Comparison of ENCODE assay signal across 8 mouse cellular contexts in the genomic region with DNA sequence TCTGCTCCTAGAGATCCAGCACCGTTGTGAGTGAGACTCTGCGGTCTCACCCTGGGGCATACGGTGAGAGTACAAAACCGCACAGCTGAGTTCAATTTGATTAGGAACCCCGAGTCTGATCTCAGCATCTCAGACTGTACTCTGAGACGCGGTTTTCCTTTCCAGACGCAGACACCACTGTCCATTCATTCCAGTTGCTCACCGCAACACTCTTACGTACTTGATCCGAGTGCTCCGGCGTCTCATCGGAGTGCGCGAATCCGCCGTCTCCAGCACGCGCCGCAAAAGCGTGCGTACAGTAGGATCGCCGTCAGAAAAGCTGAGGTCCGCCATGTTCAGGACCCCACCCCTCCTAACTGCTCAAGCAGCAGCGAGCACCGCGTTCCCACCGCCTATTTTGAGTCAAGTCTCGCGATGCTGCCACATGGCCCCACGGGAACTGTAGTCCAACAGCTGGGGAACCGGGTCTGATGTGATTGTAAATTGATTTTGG. TPM values are rescaled to one million over a fixed set of nuclear protein-coding genes. Genes with fewer than 3 reads are reported as not detected.
DNase-seq lines count a peak whose midpoint lies in the region; ATAC-seq and TF ChIP-seq lines count a peak whose summit lies in the region.

No protein-coding gene starts in this region.

- TF ChIP-seq POLR2A in embryonic fibroblast, embryonic 13.5 days (IDR thresholded peaks at IDR 0.05; ENCODE audit: low read depth, low read length) = peak; percentile 99

- peaks cover 7% of the 10 kb centered on the region; the same call in 1 of the 2 replicates for H3K4me1 ChIP-seq in embryonic fibroblast, embryonic 13.5 days (ENCODE audit: control insufficient read depth, insufficient read depth, low read length)
- H3K4me1 ChIP-seq in heart, embryonic 10.5 days = peaks cover 27% of the 10 kb centered on the region
- peaks cover 12% of the 10 kb centered on the region; the same call in 1 of the 2 replicates for H3K4me1 ChIP-seq in kidney, embryonic 14.5 days (ENCODE audit: control insufficient read depth, insufficient read depth, low read length)

- DNase-seq in CD4-positive helper T cell, adult 2 months (ENCODE audit: low read depth, low spot score) = peak; percentile 91
- peak; percentile 95 for DNase-seq in brain, adult 2 months (ENCODE audit: low read depth, low spot score)
- DNase-seq in heart, embryonic 10.5 days (ENCODE audit: low spot score) = peak; percentile 96
- DNase-seq in liver = peak; percentile 92
- peak; percentile 40 to 72 for DNase-seq in monocyte, adult 2 months (ENCODE audit: low read depth in 1 of 2, low spot score in 2 of 2)
- peak; percentile 85 to 89 for DNase-seq in spleen, postnatal 36 days (ENCODE audit: low spot score in 2 of 2)

- WGBS in heart, embryonic 10.5 days = under 1% methylated on average over 34 of the region's 34 CpGs
- under 1% methylated on average over 34 of the region's 34 CpGs for WGBS in kidney, embryonic 14.5 days

- peaks cover 33% of the 10 kb centered on the region for H3K36me3 ChIP-seq in heart, embryonic 10.5 days
- peaks cover 25% of the 10 kb centered on the region for H3K36me3 ChIP-seq in kidney, embryonic 14.5 days (ENCODE audit: control insufficient read depth, insufficient read depth, low read length)

- peak overlapping the region; percentile 34 for H3K27ac ChIP-seq in embryonic fibroblast, embryonic 13.5 days (ENCODE audit: insufficient read depth, low read length)
- peak overlapping the region; percentile 89 for H3K27ac ChIP-seq in heart, embryonic 10.5 days
- H3K27ac ChIP-seq in kidney, embryonic 14.5 days (ENCODE audit: low read depth, low read length) = no peak overlapping the region

- H3K4me2 ChIP-seq in kidney, embryonic 14.5 days (replicated peaks; ENCODE audit: low read depth, low read length) = peak overlapping the region; percentile 49

- peak overlapping the region; percentile 78 for H3K4me3 ChIP-seq in embryonic fibroblast, embryonic 13.5 days (ENCODE audit: insufficient read depth, low read length)
- peak overlapping the region; percentile 83 for H3K4me3 ChIP-seq in heart, embryonic 10.5 days
- H3K4me3 ChIP-seq in kidney, embryonic 14.5 days (ENCODE audit: low read length) = peak overlapping the region; percentile 53

- H3K9ac ChIP-seq in kidney, embryonic 14.5 days (ENCODE audit: low read depth, low read length) = peak overlapping the region; percentile 59

- H3K9me3 ChIP-seq in heart, embryonic 10.5 days = no peaks in the 10 kb centered on the region
- no peaks in the 10 kb centered on the region for H3K9me3 ChIP-seq in kidney, embryonic 14.5 days (ENCODE audit: control insufficient read depth, low read length)

- TF ChIP-seq CTCF in embryonic fibroblast, embryonic 13.5 days (IDR thresholded peaks at IDR 0.05; ENCODE audit: borderline replicate concordance, insufficient read depth, low read length) = no peak

- H3K27me3 ChIP-seq in heart, embryonic 10.5 days (ENCODE audit: insufficient read depth, poor library complexity, severe bottlenecking) = no peaks in the 10 kb centered on the region
- H3K27me3 ChIP-seq in kidney, embryonic 14.5 days (ENCODE audit: control insufficient read depth, insufficient read depth, low read length) = no peaks in the 10 kb centered on the region

- peak; percentile 80 for ATAC-seq in kidney, embryonic 14.5 days (ENCODE audit: low FRiP score, low TSS enrichment)

RNA-seq across cellular contexts. Expression of a gene that starts 1.4 kb away (rescaled TPM):
- polyA plus RNA-seq in embryonic fibroblast, embryonic 13.5 days (2011; ENCODE audit: insufficient read length, low read depth, missing spikeins) = 35.4 and 40.3 TPM in 2 replicates
- polyA plus RNA-seq in heart, embryonic 10.5 days (2016; fragmentation: Nextera tagmentation; extraction: Ambion mirVana) = 46.5 and 55.2 TPM in 2 replicates
- polyA plus RNA-seq in kidney, embryonic 14.5 days (2014; fragmentation: Nextera tagmentation; extraction: Ambion mirVana) = 31.1 and 41.0 TPM in 2 replicates

RNA-seq across cellular contexts. Expression of a gene that starts 3.2 kb away (rescaled TPM):
- 22.1 and 22.6 TPM in 2 replicates for polyA plus RNA-seq in embryonic fibroblast, embryonic 13.5 days (2011; ENCODE audit: insufficient read length, low read depth, missing spikeins)
- 61.6 and 74.0 TPM in 2 replicates for polyA plus RNA-seq in heart, embryonic 10.5 days (2016; fragmentation: Nextera tagmentation; extraction: Ambion mirVana)
- polyA plus RNA-seq in kidney, embryonic 14.5 days (2014; fragmentation: Nextera tagmentation; extraction: Ambion mirVana) = 57.2 and 65.0 TPM in 2 replicates

RNA-seq across cellular contexts. Expression of a gene that starts 8.7 kb away (rescaled TPM):
- polyA plus RNA-seq in embryonic fibroblast, embryonic 13.5 days (2011; ENCODE audit: insufficient read length, low read depth, missing spikeins) = 90.4 and 119 TPM in 2 replicates
- 274 and 314 TPM in 2 replicates for polyA plus RNA-seq in heart, embryonic 10.5 days (2016; fragmentation: Nextera tagmentation; extraction: Ambion mirVana)
- polyA plus RNA-seq in kidney, embryonic 14.5 days (2014; fragmentation: Nextera tagmentation; extraction: Ambion mirVana) = 329 and 342 TPM in 2 replicates

RNA-seq across cellular contexts. Expression of a gene that starts 24.2 kb away (rescaled TPM):
- not detected in 2 replicates for polyA plus RNA-seq in embryonic fibroblast, embryonic 13.5 days (2011; ENCODE audit: insufficient read length, low read depth, missing spikeins)
- 0.06 TPM in 2 replicates for polyA plus RNA-seq in heart, embryonic 10.5 days (2016; fragmentation: Nextera tagmentation; extraction: Ambion mirVana)
- 0.14 and 0.27 TPM in 2 replicates for polyA plus RNA-seq in kidney, embryonic 14.5 days (2014; fragmentation: Nextera tagmentation; extraction: Ambion mirVana)

RNA-seq across cellular contexts. Expression of a gene that starts 24.5 kb away (rescaled TPM):
- 18.4 and 18.6 TPM in 2 replicates for polyA plus RNA-seq in embryonic fibroblast, embryonic 13.5 days (2011; ENCODE audit: insufficient read length, low read depth, missing spikeins)
- 8.6 and 10.4 TPM in 2 replicates for polyA plus RNA-seq in heart, embryonic 10.5 days (2016; fragmentation: Nextera tagmentation; extraction: Ambion mirVana)
- polyA plus RNA-seq in kidney, embryonic 14.5 days (2014; fragmentation: Nextera tagmentation; extraction: Ambion mirVana) = 13.6 and 14.9 TPM in 2 replicates
